Mouse (Mus musculus) CD8-positive naive resting alpha-beta T cell, adult 2 months (primary cell): Measurements from ENCODE around the gene 4931429L15Rik.

Experiments
- DNase-seq, 2 experiments: peaks; one replicate each; pipeline ENCODE4 v3.0.0; 2022; ENCODE audit warnings: low read depth in 2 of 2, low spot score in 2 of 2

Gene 4931429L15Rik

GRCm38 (mm10) chr9:46328572-46329249, 8.9 kb upstream of the 4931429L15Rik start:
- no peak for DNase-seq

GRCm38 (mm10) chr9:46327706-46328571, 8.2 kb upstream of the 4931429L15Rik start:
- DNase-seq, result no peak

- no peak for DNase-seq
Measured at GRCm38 (mm10) chr9:46326694-46327405, 7.1 kb upstream of the 4931429L15Rik start.

GRCm38 (mm10) chr9:46320461-46320860, 675 bp upstream of the 4931429L15Rik start:
- DNase-seq, result no peak

GRCm38 (mm10) chr9:46317957-46318356, 1.8 kb downstream of the 4931429L15Rik start:
- DNase-seq, result no peak

GRCm38 (mm10) chr9:46316909-46317308, 2.9 kb downstream of the 4931429L15Rik start:
- no peak for DNase-seq

- no peak for DNase-seq
Measured at GRCm38 (mm10) chr9:46316388-46316787, 3.4 kb downstream of the 4931429L15Rik start.

- no peak for DNase-seq
Measured at GRCm38 (mm10) chr9:46315807-46316365, 3.9 kb downstream of the 4931429L15Rik start.

- DNase-seq, result no peak
Measured at GRCm38 (mm10) chr9:46314921-46315320, 4.9 kb downstream of the 4931429L15Rik start.

- DNase-seq, result peak; percentile 48 to 62
Measured at GRCm38 (mm10) chr9:46314507-46314906, 5.3 kb downstream of the 4931429L15Rik start.

GRCm38 (mm10) chr9:46309121-46309520, 10.7 kb downstream of the 4931429L15Rik start:
- no peak for DNase-seq

- DNase-seq, result peak; percentile 47 to 62
Measured at GRCm38 (mm10) chr9:46302142-46302541, 17.6 kb downstream of the 4931429L15Rik start.

- no peak for DNase-seq
Measured at GRCm38 (mm10) chr9:46298381-46298780, 21.4 kb downstream of the 4931429L15Rik start.

GRCm38 (mm10) chr9:46282631-46283436, 37.0 kb downstream of the 4931429L15Rik start, which contains the start of gene Bud13:
Gene Bud13, plus strand, starts transcription at chr9:46283008.
- peak; percentile 88 to 97 for DNase-seq

GRCm38 (mm10) chr9:46274494-46274893, 45.3 kb downstream of the 4931429L15Rik start:
- DNase-seq, result no peak

- DNase-seq, result peak; percentile 85 to 87
Measured at GRCm38 (mm10) chr9:46272677-46273454, 46.9 kb downstream of the 4931429L15Rik start, which contains the start of gene Zpr1. Gene Zpr1, plus strand, starts transcription at chr9:46273064.

- DNase-seq, result peak; percentile 43 to 54
Measured at GRCm38 (mm10) chr9:46272070-46272469, 47.7 kb downstream of the 4931429L15Rik start.

- no peak for DNase-seq
Measured at GRCm38 (mm10) chr9:46270782-46271181, 49.0 kb downstream of the 4931429L15Rik start.

GRCm38 (mm10) chr9:46269125-46269524, 50.7 kb downstream of the 4931429L15Rik start:
- no peak for DNase-seq
